Mouse (Mus musculus) E14TG2a.4 (cell line): ENCODE measurements around the gene Schip1.

Experiments used
- H3K27me3 ChIP-seq: 2 replicates; pipeline ENCODE4 v1.6.1; 2014; ENCODE audit warnings: low read length, control low read depth; ENCODE audit not compliant: insufficient read depth
- H3K36me3 ChIP-seq: 2 replicates; pipeline ENCODE4 v1.6.1; 2014; ENCODE audit warnings: low read length, control low read depth; ENCODE audit not compliant: insufficient read depth
- H3K4me1 ChIP-seq: replicated peaks from 2 replicates; pipeline ENCODE4 v1.6.1; 2014; ENCODE audit warnings: low read depth, low read length, control low read depth
- H3K4me3 ChIP-seq: replicated peaks from 2 replicates; pipeline ENCODE4 v1.5.1; 2014; ENCODE audit warnings: mild to moderate bottlenecking, low read length
- H3K9me3 ChIP-seq: 2 replicates; pipeline ENCODE4 v1.6.1; 2014; ENCODE audit warnings: low read length, control low read depth
- CTCF ChIP-seq: conservative IDR thresholded peaks from 2 replicates; pipeline ENCODE4 v1.5.1; 2014; ENCODE audit warnings: low read length
- NANOG ChIP-seq: IDR thresholded peaks from 2 replicates; pipeline ENCODE4 v1.6.1; 2014; ENCODE audit warnings: borderline replicate concordance, low read length, mixed read lengths
- POU5F1 ChIP-seq: IDR thresholded peaks from 2 replicates; pipeline ENCODE4 v1.6.1; 2014; ENCODE audit warnings: low read length, borderline replicate concordance

Gene Schip1

GRCm38 (mm10) chr3:68675216-68675835 lies 610.7 kb downstream of the Schip1 start:
- no peak for TF ChIP-seq NANOG
- TF ChIP-seq POU5F1, result no peak
- TF ChIP-seq CTCF, result no peak
- Histone ChIP-seq H3K36me3 (no peaks in the 10 kb centered on the region), H3K4me1 (peaks cover 12% of the 10 kb centered on the region; the same call in 1 of the 2 replicates), H3K9me3 (peaks cover 4% of the 10 kb centered on the region), H3K27me3 (no peaks in the 10 kb centered on the region), H3K4me3 (no peak overlapping the region)
